Mouse (Mus musculus) C2C12 (cell line): ENCODE data around the gene A430078G23Rik. TPM values are rescaled to one million over a fixed set of nuclear protein-coding genes. Genes with fewer than 3 reads are reported as not detected.

Experiments
- H3K27me3 ChIP-seq: one replicate; pipeline ENCODE4 v1.6.1; 2011; ENCODE audit not compliant: control insufficient read depth, insufficient read depth, insufficient read length
- H3K36me3 ChIP-seq: one replicate; pipeline ENCODE4 v1.6.1; 2011; ENCODE audit not compliant: control insufficient read depth, insufficient read depth
- H3K4me3 ChIP-seq: one replicate; pipeline ENCODE4 v1.5.1; 2011; ENCODE audit warnings: mild to moderate bottlenecking, control low read depth; ENCODE audit not compliant: poor library complexity, insufficient read depth, severe bottlenecking
- H3K79me2 ChIP-seq: one replicate; pipeline ENCODE4 v1.6.1; 2011; ENCODE audit not compliant: control insufficient read depth, insufficient read depth
- H3K79me3 ChIP-seq: one replicate; pipeline ENCODE4 v1.6.1; 2011; ENCODE audit warnings: low read depth, control low read depth
- H3ac ChIP-seq: one replicate; pipeline ENCODE3; 2011; ENCODE audit warnings: low read depth; ENCODE audit not compliant: control insufficient read depth, insufficient read length
- CEBPB ChIP-seq: IDR thresholded peaks from one replicate; pipeline ENCODE4 v1.6.1; 2011; ENCODE audit warnings: low read depth, mild to moderate bottlenecking, control low read depth, moderate library complexity
- CTCF ChIP-seq: IDR thresholded peaks from one replicate; pipeline ENCODE4 v1.5.1; 2011; ENCODE audit not compliant: control insufficient read depth, insufficient read depth, insufficient read length
- FOSL1 ChIP-seq: IDR thresholded peaks from one replicate; pipeline ENCODE4 v1.8.0; 2011; ENCODE audit warnings: mild to moderate bottlenecking, low read length; ENCODE audit not compliant: poor library complexity, insufficient read depth, severe bottlenecking
- MAX ChIP-seq: IDR thresholded peaks from one replicate; pipeline ENCODE4 v1.6.1; 2011; ENCODE audit warnings: mild to moderate bottlenecking, control low read depth
- MYOD1 ChIP-seq: IDR thresholded peaks from one replicate; pipeline ENCODE4 v1.6.1; 2011; ENCODE audit warnings: low read depth; ENCODE audit not compliant: control insufficient read depth, insufficient read length
- MYOG ChIP-seq: IDR thresholded peaks from one replicate; pipeline ENCODE4 v1.6.1; 2011; ENCODE audit not compliant: control insufficient read depth, insufficient read length; ENCODE audit errors: extremely low read depth
- USF1 ChIP-seq: IDR thresholded peaks from one replicate; pipeline ENCODE4 v1.6.1; 2011; ENCODE audit warnings: low read depth, mild to moderate bottlenecking, control low read depth, moderate library complexity
- polyA plus RNA-seq: library from polyadenylated mRNA; unstranded; fragments of >200 nt; fragmentation: generic; extraction: Trizol; gene quantifications from one replicate; pipeline ENCODE4 v1.2.1, GENCODE M21; 2012; ENCODE audit warnings: missing spikeins

Gene A430078G23Rik
- polyA plus RNA-seq, 1 experiment = not detected

DNA sequence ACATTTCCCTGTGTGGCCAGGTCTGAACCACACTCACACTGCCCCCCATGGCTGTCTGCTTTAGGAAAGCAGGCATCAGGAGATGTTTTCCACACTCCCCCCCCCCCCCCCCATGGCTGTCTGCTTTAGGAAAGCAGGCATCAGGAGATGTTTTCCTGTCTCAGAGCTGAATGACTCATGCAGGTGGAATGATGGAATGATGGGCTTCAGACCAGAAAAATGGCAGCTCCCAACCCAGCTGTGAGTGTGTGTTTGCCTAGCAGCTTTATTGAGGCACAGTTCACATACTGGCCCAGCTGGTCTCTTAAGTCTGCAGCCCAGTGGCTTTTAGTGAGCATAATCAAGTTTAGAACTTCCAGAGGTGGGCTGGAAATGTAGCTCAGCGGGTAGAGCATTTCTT is 64.9 kb downstream of the A430078G23Rik start:
- Histone ChIP-seq H3K4me3 (no peak overlapping the region), H3K36me3 (peaks cover 11% of the 10 kb centered on the region), H3K27me3 (no peaks in the 10 kb centered on the region), H3ac (no peak overlapping the region), H3K79me3 (peaks cover 64% of the 10 kb centered on the region), H3K79me2 (peaks cover 100% of the 10 kb centered on the region)
- TF ChIP-seq CTCF = no peak
- peak; percentile 55 for TF ChIP-seq MYOD1

DNA sequence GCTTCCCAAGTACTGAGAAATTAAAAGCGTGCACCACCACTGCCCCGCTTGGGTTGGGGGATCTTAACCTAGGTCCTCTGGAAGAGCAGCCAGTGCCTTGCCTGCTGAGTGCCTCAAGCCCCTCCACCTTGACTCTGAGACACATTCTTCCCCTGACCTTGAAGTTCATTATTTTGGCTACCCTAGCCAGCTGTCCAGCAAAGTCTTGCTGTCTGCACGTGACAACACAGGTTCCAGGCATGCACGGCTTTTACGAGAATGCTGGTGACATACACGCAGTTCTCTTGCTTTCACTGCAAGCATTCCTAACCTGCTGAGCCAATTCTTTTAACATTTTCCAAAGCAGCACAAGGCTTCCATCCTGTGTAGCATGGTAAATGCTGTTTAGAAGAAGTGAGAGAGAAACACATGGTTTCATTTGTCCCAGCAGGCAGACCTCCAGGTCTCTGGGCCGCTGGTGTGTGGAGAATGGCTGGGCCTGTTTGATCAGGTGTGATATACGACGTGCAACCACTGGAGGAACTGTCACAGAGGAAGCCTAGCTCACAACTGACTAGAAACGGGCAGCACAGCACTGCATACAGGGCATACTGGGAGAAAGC is 67.0 kb downstream of the A430078G23Rik start:
- peaks cover 11% of the 10 kb centered on the region for H3K36me3 ChIP-seq
- no peaks in the 10 kb centered on the region for H3K27me3 ChIP-seq
- H3K79me2 ChIP-seq = peaks cover 100% of the 10 kb centered on the region
- H3K4me3 ChIP-seq = no peak overlapping the region
- peaks cover 53% of the 10 kb centered on the region for H3K79me3 ChIP-seq
- H3ac ChIP-seq = no peak overlapping the region
- no peak for TF ChIP-seq MYOG
- no peak for TF ChIP-seq MYOD1
- no peak for TF ChIP-seq USF1
- TF ChIP-seq FOSL1 = no peak
- TF ChIP-seq CEBPB = no peak
- TF ChIP-seq CTCF = no peak
- TF ChIP-seq MAX = no peak

DNA sequence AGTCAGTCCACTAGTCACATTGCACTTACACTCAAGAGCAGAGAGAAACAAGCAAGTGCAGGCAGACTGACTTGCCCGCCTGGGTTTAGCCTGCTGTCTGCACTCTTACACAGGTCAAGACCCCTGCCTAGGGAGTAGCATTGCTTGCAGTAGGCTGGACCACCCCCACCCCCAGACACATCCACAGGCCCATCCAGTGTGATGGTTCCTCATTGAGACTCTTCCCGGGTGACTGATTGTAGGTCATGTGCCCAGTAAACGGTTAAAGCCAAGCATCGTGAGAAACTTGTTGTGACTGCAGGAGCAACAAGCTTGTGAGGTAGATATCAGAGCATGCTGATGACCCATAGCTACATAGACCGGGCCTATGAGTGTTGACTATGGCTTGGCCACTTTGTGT is 68.3 kb downstream of the A430078G23Rik start:
- TF ChIP-seq CEBPB = no peak
- no peak for TF ChIP-seq MYOD1
- no peak for TF ChIP-seq USF1
- TF ChIP-seq CTCF = no peak
- no peak for TF ChIP-seq FOSL1
- no peak for TF ChIP-seq MAX
- no peak for TF ChIP-seq MYOG
- H3K79me2 ChIP-seq = peaks cover 98% of the 10 kb centered on the region
- peaks cover 48% of the 10 kb centered on the region for H3K79me3 ChIP-seq
- no peak overlapping the region for H3K4me3 ChIP-seq
- H3K27me3 ChIP-seq = no peaks in the 10 kb centered on the region
- no peak overlapping the region for H3ac ChIP-seq
- H3K36me3 ChIP-seq = peaks cover 15% of the 10 kb centered on the region

- Histone ChIP-seq H3K27me3 (no peaks in the 10 kb centered on the region), H3K4me3 (no peak overlapping the region), H3K79me2 (peaks cover 78% of the 10 kb centered on the region), H3K36me3 (peaks cover 22% of the 10 kb centered on the region), H3ac (no peak overlapping the region), H3K79me3 (peaks cover 32% of the 10 kb centered on the region)
- TF ChIP-seq CTCF (no peak), MYOG (no peak), USF1 (no peak), FOSL1 (no peak), MAX (no peak), MYOD1 (no peak), CEBPB (no peak)
These were observed 72.0 kb downstream of the A430078G23Rik start for GRCm38 (mm10) chr8:3425217-3425616.

DNA sequence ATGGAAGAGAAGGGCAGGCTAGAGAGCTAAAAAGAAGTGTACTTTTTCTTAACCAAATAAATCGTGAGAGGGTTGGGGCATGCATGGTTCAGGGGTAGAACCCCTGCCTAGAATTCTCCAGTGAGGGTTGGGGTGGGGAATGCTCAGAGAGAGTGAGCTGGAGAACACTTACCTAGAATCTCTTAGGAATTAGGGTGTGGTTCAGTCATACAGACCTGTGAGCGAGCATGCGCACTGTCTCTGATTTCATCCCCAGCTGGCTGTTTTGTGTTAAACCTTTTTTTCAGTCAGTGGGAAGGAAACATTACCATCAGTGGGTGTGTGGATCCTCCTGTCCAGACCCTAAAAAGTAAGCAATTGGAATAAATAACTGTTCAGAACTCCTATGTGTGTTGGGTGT is 73.0 kb downstream of the A430078G23Rik start:
- no peak for TF ChIP-seq MYOG
- TF ChIP-seq FOSL1 = no peak
- TF ChIP-seq USF1 = no peak
- no peak for TF ChIP-seq MAX
- TF ChIP-seq CTCF = no peak
- no peak for TF ChIP-seq CEBPB
- no peak for TF ChIP-seq MYOD1
- no peak overlapping the region for H3K4me3 ChIP-seq

GRCm38 (mm10) chr8:3428426-3428825 is 75.2 kb downstream of the A430078G23Rik start:
- peaks cover 15% of the 10 kb centered on the region for H3K79me3 ChIP-seq
- H3K4me3 ChIP-seq = no peak overlapping the region
- TF ChIP-seq USF1 (no peak), MYOD1 (peak; percentile 61), CTCF (no peak), FOSL1 (no peak), MYOG (no peak), MAX (peak; percentile 6), CEBPB (no peak)
- peaks cover 39% of the 10 kb centered on the region for H3K36me3 ChIP-seq
- H3K27me3 ChIP-seq = no peaks in the 10 kb centered on the region
- peaks cover 58% of the 10 kb centered on the region for H3K79me2 ChIP-seq
- H3ac ChIP-seq = no peak overlapping the region

More for the DNA sequence above, 73.0 kb downstream of the A430078G23Rik start:
- Histone ChIP-seq H3ac (no peak overlapping the region), H3K79me3 (peaks cover 27% of the 10 kb centered on the region), H3K79me2 (peaks cover 74% of the 10 kb centered on the region), H3K27me3 (no peaks in the 10 kb centered on the region), H3K36me3 (peaks cover 19% of the 10 kb centered on the region)
